Mouse (Mus musculus) gonadal fat pad, adult 2 months (tissue): ENCODE measurements around the gene Dnaja4. TPM values are rescaled to one million over a fixed set of nuclear protein-coding genes. Genes with fewer than 3 reads are reported as not detected.

Source experiments
- DNase-seq: peaks from one replicate; pipeline ENCODE4 v3.0.0-alpha.2; 2012; ENCODE audit warnings: low read depth
- polyA plus RNA-seq: library from polyadenylated mRNA; depleted of rRNA; stranded (reverse); fragments of >200 nt; gene quantifications from 2 replicates; pipeline ENCODE4 v1.2.3, GENCODE M21; 2012

The Dnaja4 gene
- polyA plus RNA-seq, 1 experiment, result 24.6 TPM

DNA sequence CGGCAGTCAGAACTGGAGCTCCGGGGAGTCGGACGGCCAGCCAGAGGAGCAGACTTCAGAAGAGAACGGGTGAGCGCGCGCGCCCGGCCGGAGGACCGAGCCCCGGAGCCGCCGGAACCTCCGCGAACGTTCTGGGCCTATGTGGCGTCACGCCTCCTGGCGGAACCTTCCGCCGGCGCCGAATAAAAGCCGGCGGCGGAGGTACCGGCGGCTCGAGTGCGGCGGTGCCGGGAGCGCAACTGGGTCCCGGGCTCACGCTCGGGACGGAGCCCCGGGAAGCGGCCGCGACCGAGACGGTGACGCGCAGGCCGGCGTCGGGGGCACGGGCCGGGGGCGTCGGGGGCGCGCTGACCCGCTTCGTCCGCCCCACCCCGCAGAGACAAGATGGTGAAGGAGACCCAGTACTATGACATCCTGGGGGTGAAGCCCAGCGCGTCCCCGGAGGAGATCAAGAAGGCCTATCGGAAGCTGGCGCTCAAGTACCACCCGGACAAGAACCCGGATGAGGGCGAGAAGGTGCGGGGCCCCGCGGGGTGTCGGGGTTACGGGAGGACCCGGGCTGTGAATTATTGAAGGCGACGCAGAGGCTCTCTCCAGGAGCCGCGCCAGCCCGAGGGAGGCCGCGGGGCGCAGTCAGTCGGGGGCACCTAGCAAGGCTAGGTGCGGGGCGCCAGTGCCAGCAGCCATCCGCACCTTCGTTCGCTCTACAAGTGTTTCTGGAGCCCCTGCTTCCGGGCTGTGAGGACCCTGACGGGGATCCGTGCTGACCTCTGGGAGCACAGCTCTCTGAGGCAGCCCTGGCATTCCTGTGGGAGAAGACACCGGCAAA, 886 bp downstream of the Dnaja4 start:
- no peak for DNase-seq

GRCm38 (mm10) chr9:54700174-54700475, 1.5 kb downstream of the Dnaja4 start:
- no peak for DNase-seq

DNA sequence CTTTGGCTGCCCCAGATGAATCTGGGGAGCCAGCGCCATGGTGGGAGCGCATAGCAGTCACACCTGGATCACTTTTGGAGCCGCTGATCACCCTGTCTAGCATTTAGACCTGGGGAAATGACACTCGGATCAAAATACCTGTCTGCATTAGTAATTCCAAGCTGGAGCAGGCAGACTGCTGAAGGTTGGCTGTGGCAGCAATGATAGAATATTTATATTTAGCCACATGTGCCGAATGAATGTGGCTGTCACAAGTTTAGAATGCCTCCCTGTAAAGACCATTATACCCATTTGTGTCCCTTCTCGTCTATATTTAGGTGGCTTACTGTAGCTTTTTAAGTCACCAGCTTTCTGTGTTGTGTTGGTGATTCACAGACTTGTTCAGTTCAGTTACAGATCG, 2.1 kb downstream of the Dnaja4 start:
- DNase-seq, result no peak

- DNase-seq, result no peak
Observed at GRCm38 (mm10) chr9:54702581-54702980, 3.9 kb downstream of the Dnaja4 start.

DNA sequence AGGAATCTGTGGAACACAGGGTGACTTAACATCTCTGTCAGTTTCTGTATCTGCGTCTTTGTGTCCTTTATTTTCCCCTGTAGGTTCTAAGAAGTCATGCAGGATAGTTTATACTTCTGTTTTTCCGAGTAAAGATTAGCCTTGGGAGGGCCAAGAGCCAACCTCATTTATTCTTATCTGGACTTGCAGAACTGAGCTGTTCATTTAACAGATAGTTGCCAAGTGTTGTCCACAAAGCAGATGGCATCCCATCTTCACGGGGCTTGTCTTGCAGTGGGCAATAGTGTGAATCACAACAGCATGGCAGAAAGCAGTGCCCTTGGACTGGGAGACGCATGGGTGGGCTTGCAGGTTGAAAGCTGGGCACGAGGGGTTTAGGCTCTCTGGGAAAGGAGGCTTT, 5.7 kb downstream of the Dnaja4 start:
- DNase-seq, result no peak

DNA sequence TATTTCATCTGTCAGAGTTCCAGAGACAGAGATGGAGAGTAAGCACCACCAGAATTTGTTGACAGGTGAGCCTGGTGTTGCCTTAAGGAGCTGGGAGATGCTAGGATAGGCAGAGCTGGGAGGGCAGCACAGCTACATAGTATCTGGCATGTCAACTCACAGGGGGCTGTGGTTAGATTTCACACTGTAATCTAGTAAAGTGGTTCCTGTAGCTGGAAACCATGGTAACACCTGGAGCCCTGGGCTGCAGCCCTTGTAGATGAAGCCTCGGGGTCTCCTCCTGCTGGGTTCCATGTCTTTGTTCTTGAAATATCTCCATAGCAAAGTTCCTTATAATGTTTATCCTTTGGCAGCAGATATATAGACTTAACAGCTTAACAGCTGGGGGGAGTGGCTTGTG, 6.9 kb downstream of the Dnaja4 start:
- no peak for DNase-seq

- DNase-seq, result no peak
Observed at GRCm38 (mm10) chr9:54707288-54707999, 8.8 kb downstream of the Dnaja4 start.

DNA sequence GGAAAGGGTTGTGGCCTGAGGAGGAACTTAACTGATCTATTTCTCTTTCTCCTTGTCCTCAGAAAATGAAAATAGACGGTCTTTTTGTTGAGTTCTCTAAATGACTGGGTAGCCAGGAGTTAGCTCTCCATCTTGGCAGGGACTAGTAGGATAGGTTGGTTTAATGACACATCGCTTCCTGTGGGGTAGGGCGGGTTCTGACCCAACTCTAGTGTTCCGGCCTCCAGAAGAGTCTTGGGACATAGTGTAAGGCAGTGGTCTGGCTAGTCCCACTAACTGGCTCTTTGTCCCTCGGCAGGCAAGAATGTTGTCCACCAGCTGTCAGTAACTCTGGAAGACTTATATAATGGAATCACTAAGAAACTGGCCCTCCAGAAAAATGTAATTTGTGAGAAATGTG, 9.4 kb downstream of the Dnaja4 start:
- no peak for DNase-seq

GRCm38 (mm10) chr9:54715776-54716175, 17.1 kb downstream of the Dnaja4 start:
- no peak for DNase-seq

- no peak for DNase-seq
Observed at GRCm38 (mm10) chr9:54717527-54717926, 18.9 kb downstream of the Dnaja4 start.

GRCm38 (mm10) chr9:54722156-54722555, 23.5 kb downstream of the Dnaja4 start:
- DNase-seq, result no peak

- DNase-seq, result no peak
Observed at GRCm38 (mm10) chr9:54722596-54722995, 23.9 kb downstream of the Dnaja4 start.

GRCm38 (mm10) chr9:54726315-54726714, 27.6 kb downstream of the Dnaja4 start:
- DNase-seq, result no peak

GRCm38 (mm10) chr9:54732122-54732521, 33.4 kb downstream of the Dnaja4 start:
- no peak for DNase-seq

DNA sequence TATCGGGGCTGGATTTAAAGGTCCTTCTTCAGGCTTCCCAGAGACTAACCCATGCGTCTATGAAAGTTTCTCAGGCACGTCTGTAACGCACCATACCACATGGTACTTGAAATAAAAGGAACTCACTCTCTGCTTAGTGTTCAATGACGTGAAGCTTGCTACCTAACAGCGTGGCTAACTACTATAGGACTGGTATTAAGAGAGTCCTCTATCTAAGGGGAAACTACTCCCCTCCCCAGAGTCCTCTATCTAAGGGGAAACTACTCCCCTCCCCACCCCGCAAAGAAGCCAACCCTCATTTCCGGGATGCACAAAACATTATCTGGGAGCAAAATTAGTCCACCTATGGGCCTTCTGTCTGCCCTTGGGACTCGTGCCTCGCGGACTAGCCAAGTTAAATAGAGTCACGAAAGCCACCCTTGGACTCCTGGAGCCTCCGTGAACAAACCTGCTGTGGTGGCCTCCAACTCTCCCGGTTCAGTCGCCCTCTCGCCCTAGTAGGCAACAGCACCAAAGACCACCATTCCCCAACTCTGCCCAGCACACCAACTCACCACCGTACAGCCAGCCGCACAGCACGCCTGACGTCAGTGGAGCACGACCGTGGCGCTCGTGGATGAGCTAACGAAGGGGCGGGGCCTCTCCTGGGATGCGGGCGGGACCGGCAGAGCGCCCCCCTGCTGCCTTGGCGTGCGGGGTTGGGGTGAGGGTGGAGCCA, 35.4 kb downstream of the Dnaja4 start, which contains the start of gene Wdr61:
Gene Wdr61 (minus strand): TSS at position 599 of the 718 bp plus-strand sequence.
- no peak for DNase-seq

DNA sequence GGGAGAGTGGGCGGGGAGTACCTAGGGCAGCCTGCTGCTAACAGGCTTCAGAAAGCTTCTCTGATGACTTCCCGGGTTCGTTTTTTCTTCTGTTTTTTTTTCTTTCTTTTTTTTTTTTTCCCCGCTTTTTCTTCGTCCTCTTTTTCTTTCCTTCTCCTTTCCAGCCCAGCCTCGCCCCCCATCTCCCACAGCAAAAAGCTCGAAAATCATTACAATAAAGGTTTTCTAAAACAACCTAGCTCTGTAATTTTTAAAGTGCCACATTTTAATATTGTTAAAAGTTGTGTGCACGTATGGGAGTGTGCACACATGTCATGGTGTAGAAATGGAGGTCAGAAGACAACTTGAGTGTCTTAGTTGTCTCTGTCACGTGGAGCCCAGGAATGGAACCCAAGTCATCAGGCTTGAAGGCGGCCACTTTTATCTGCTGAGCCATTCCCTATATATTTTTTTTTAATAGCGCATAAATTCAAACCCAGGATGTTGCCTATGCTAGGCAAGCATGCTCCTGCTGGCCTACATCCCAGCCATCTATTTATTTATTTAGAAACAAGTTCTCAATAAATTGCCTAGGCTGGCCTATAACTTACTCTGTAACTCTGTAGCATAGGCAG, 36.1 kb downstream of the Dnaja4 start:
- DNase-seq, result no peak

- no peak for DNase-seq
Observed at GRCm38 (mm10) chr9:54736284-54736701, 37.6 kb downstream of the Dnaja4 start.

GRCm38 (mm10) chr9:54738376-54738775, 39.7 kb downstream of the Dnaja4 start:
- no peak for DNase-seq

DNA sequence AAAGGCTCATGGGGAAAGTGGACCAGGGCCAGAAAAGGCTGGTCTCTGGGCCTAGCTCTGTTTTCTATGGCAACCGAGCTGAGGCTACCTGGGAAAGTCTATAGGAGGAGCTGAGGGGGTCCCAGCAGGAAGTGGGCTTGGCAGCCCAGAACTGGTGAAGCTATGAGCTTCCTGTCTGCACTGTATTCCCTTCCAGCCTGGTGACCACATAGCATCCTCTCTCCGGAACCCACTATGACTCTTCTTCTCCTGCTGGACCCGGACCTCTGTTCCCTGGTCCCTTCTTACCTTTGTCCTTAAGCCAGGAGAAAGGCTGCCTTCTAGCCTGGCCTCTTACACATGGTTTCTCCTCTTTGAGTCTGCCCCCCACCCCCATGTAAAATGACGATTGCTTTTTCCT, 45.2 kb downstream of the Dnaja4 start:
- no peak for DNase-seq

DNA sequence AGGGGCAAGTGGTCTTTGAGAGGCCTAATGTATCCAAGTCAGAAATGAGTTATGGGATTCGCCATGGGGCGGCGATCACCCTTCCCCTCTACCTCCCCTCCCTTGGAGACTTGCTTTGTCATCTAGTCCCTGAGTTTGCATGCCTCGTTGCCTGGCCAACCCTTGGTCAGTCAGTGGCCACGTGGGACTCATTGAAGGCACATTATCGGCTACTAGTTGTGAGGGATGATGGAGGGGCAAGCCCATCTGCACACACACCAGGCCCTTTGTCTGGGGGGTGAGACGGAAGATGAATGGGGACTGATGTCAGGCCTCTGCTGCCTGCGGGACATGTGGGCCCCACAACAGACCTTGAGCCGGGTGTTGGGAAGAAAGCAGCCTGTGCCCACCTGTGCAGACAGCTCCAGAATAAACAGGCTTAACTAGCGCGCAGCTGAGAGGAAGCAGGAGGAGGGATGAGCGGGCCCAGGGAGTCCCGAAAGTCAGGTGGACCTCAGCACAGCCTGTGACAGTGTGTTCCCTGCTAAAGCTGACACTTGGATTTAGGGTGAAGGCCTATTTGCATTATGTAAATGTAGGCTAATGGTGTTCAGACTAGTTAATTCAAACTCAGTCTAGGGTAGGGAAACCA, 47.2 kb downstream of the Dnaja4 start:
- DNase-seq, result no peak

DNA sequence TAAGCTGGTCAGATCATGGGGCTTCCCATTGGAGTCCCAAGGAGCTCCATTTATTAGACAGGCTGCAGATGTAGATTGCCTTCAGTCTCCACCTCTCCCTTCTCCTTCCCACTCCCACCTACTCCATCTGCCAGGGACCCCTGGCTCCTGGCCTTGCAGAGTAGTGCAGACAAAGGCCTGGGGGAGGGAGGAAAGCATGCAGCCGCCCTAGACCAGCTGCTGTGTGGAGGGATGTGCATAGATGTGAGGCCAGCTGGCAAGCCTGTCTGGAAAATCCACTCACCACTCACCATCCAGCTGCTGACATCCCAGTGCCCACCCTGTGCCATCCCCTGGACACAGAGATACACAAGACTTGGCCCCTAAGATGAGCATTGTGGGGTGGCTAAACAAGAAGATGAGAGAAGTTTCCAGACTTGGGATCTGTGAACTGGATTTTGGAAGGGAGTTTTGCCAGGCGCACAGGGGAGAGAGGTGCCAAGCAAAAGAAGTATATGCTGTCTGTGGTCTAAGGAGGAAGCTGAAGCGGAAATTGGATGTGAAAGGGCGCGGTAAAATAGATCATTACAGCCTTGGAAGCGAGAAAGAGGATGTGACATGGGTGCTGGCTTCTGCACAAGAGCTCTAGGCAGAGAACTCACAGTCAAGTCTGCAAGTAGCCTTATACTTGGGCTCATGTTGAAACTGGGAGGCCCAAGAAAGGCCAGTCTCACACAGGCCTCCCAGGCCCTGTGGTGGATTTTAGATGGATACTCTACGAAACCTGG, 51.7 kb downstream of the Dnaja4 start:
- DNase-seq, result no peak
